Mouse (Mus musculus) lung, postnatal 0 days (tissue): ENCODE results near the gene Slc6a19. TPM values are rescaled to one million over a fixed set of nuclear protein-coding genes. Genes with fewer than 3 reads are reported as not detected.

Experiments used
- ATAC-seq: fragments of 200-750 bp; cut with Nextera tagmentation; 2 replicates; pipeline ENCODE4 v1.8.0; 2017; ENCODE audit warnings: moderate library complexity
- DNase-seq: peaks from one replicate; pipeline ENCODE4 v3.0.0-alpha.2; 2016; ENCODE audit warnings: low spot score
- H3K27ac ChIP-seq: fragments of 300-500 bp; sonication (generic); 2 replicates; pipeline ENCODE4 v1.5.1; 2014; ENCODE audit warnings: antibody characterized with exemption, mild to moderate bottlenecking, low read length, mixed read lengths
- H3K27me3 ChIP-seq: fragments of 300-500 bp; sonication (generic); replicated peaks from 2 replicates; pipeline ENCODE4 v1.6.1; 2014; ENCODE audit warnings: low read length, mixed read lengths; ENCODE audit not compliant: insufficient read depth
- H3K36me3 ChIP-seq: fragments of 300-500 bp; sonication (generic); 2 replicates; pipeline ENCODE4 v1.6.1; 2014; ENCODE audit warnings: low read length, mixed read lengths; ENCODE audit not compliant: insufficient read depth
- H3K4me1 ChIP-seq: fragments of 300-500 bp; sonication (generic); 2 replicates; pipeline ENCODE4 v1.6.1; 2014; ENCODE audit warnings: antibody characterized with exemption, low read depth, low read length, mixed read lengths; ENCODE audit not compliant: insufficient read depth
- H3K4me2 ChIP-seq: fragments of 300-500 bp; sonication (generic); replicated peaks from 2 replicates; pipeline ENCODE4 v1.6.1; 2014; ENCODE audit warnings: low read depth, mild to moderate bottlenecking, low read length, moderate library complexity, mixed read lengths
- H3K4me3 ChIP-seq: fragments of 300-500 bp; sonication (generic); 2 replicates; pipeline ENCODE4 v1.5.1; 2014; ENCODE audit warnings: low read depth, low read length
- H3K9ac ChIP-seq: fragments of 300-500 bp; sonication (generic); replicated peaks from 2 replicates; pipeline ENCODE4 v1.6.1; 2014; ENCODE audit warnings: low read depth, mild to moderate bottlenecking
- H3K9me3 ChIP-seq: fragments of 300-500 bp; sonication (generic); 2 replicates; pipeline ENCODE4 v1.6.1; 2016; ENCODE audit warnings: low read length, mixed read lengths
- CTCF ChIP-seq: IDR thresholded peaks from 2 replicates; pipeline ENCODE4 v1.5.1; 2016; ENCODE audit warnings: antibody characterized with exemption, mild to moderate bottlenecking
- EP300 ChIP-seq: IDR thresholded peaks from 2 replicates; pipeline ENCODE4 v1.6.1; 2016; ENCODE audit warnings: antibody characterized with exemption, mild to moderate bottlenecking, control low read depth
- WGBS: fragments of 180-500 bp; shearing (Covaris S2); extraction: QIAGEN DNeasy Blood & Tissue Kit; methylation state at CpG from one replicate; pipeline ENCODE4 v1.1.7; 2014; 5-methylcytosine and 5-hydroxymethylcytosine counted together
- polyA plus RNA-seq: library from polyadenylated mRNA; unstranded; fragments of >200 nt; fragmentation: Nextera tagmentation; extraction: Ambion mirVana; gene quantifications from 2 replicates; pipeline ENCODE4 v1.2.1, GENCODE M21; 2015

The Slc6a19 gene
- polyA plus RNA-seq, 1 experiment from 2014 or later, result not detected

- ATAC-seq, result no peak
- Histone ChIP-seq H3K4me1 (no peaks in the 10 kb centered on the region), H3K9ac (no peak overlapping the region)
These were observed 11.3 kb downstream of the Slc6a19 start for GRCm38 (mm10) chr13:73693333-73693732.

DNA sequence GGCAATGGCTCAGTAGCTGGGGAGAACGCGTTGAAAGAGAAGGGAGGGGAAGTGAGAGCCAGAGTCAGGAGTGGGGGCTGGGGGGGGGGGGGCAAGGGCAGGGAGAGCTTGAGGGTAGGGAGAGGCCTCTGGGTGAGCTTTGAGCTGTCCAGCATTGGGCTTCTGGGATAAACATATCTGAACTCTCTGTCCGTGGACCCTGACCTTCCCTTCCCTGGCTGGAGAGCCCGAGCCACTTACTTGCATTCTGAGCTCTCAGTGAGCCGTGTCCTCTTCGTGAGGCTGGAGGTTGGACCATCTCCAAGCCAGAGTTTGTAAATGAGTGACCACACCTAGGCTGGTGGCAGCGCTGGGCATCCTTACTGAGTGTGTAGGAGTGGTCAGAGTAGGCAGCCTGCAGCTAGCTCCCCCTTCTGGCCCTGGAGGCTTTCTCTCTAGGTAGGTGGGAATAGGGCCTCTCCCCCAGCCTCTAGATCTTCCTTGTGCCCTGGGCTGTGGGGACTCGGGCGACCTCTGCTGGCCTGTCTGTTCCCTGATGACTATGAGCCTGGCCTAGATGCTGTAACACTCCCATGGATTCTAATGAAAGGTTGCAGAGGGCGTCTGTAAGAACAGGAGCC, 12.3 kb downstream of the Slc6a19 start:
- DNase-seq, result peak; percentile 88
- no peak overlapping the region for H3K27ac ChIP-seq
- no peaks in the 10 kb centered on the region for H3K27me3 ChIP-seq
- H3K4me1 ChIP-seq, result no peaks in the 10 kb centered on the region
- WGBS, result 24% methylated on average over 10 of the region's 10 CpGs
- H3K36me3 ChIP-seq, result no peaks in the 10 kb centered on the region
- peak; percentile 93 for ATAC-seq
- H3K9ac ChIP-seq, result no peak overlapping the region
- TF ChIP-seq EP300 (no peak), CTCF (peak; percentile 81)
- no peaks in the 10 kb centered on the region for H3K9me3 ChIP-seq
- no peak overlapping the region for H3K4me3 ChIP-seq
- no peak overlapping the region for H3K4me2 ChIP-seq

More at GRCm38 (mm10) chr13:73693333-73693732, 11.3 kb downstream of the Slc6a19 start:
- Histone ChIP-seq H3K27me3 (no peaks in the 10 kb centered on the region), H3K27ac (no peak overlapping the region), H3K36me3 (no peaks in the 10 kb centered on the region), H3K4me3 (no peak overlapping the region), H3K9me3 (no peaks in the 10 kb centered on the region), H3K4me2 (no peak overlapping the region)
- TF ChIP-seq CTCF, result no peak
- DNase-seq, result no peak
- 55% methylated on average over 2 of the region's 2 CpGs for WGBS

GRCm38 (mm10) chr13:73688934-73689333, 15.7 kb downstream of the Slc6a19 start:
- DNase-seq, result no peak
- ATAC-seq, result no peak
- H3K4me3 ChIP-seq, result no peak overlapping the region
- H3K9ac ChIP-seq, result no peak overlapping the region
- no peak overlapping the region for H3K4me2 ChIP-seq
- no peak overlapping the region for H3K27ac ChIP-seq
- no peaks in the 10 kb centered on the region for H3K9me3 ChIP-seq
- 71% methylated on average over 4 of the region's 4 CpGs for WGBS
- no peaks in the 10 kb centered on the region for H3K4me1 ChIP-seq
- TF ChIP-seq CTCF (no peak), EP300 (no peak)
- no peaks in the 10 kb centered on the region for H3K27me3 ChIP-seq
- H3K36me3 ChIP-seq, result no peaks in the 10 kb centered on the region

DNA sequence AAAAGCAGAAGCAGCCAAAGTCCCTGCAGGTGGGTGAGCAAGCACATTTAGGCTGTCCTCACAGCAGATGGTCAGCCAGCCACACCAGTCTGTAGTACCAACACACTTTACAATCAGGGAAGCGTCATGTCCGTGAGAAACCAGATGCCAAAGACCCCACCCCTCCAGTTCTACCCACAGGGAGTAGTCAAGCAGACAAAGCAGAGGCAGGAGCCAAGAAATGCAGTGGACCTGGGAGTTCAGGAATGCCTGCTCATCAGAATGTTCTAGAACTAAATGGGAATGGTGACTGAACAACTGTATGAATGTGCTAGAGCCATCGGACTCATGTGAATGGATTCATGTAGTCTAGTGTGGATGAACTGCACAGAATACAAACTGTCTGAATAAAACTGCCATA, 17.1 kb downstream of the Slc6a19 start:
- no peak overlapping the region for H3K9ac ChIP-seq
- ATAC-seq (no peak), DNase-seq (no peak)
- no peaks in the 10 kb centered on the region for H3K4me1 ChIP-seq
- no peaks in the 10 kb centered on the region for H3K27me3 ChIP-seq
- no peaks in the 10 kb centered on the region for H3K36me3 ChIP-seq
- TF ChIP-seq CTCF (no peak), EP300 (no peak)
- WGBS, result 55% methylated on average over 3 of the region's 3 CpGs
- no peak overlapping the region for H3K27ac ChIP-seq
- no peak overlapping the region for H3K4me3 ChIP-seq
- no peak overlapping the region for H3K4me2 ChIP-seq
- H3K9me3 ChIP-seq, result no peaks in the 10 kb centered on the region

DNA sequence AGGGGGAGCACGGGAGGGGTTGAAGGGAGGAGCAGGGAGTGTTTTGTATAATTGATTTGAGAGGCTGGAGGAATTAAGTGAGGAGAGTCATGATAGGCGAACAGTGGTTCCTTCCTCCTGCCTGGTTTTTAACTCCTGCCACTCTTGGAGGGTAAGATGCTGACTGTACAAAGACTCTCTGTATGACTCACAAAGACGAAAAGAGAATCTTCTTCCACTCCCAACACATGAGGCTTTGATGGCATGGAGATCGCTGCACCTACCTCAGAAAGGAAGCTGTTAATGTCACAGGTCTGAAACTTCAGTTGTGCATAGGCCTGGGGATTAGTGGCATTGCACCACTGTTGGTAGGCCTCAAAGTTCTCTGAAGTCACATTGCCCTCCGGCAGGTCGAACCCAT, 19.2 kb downstream of the Slc6a19 start:
- WGBS, result 73% methylated on average over 6 of the region's 6 CpGs
- Histone ChIP-seq H3K9me3 (no peaks in the 10 kb centered on the region), H3K27ac (no peak overlapping the region), H3K4me1 (no peaks in the 10 kb centered on the region), H3K4me3 (no peak overlapping the region), H3K4me2 (no peak overlapping the region), H3K27me3 (no peaks in the 10 kb centered on the region), H3K9ac (no peak overlapping the region), H3K36me3 (no peaks in the 10 kb centered on the region)
- DNase-seq, result no peak
- no peak for ATAC-seq
- TF ChIP-seq CTCF, result no peak
- no peak for TF ChIP-seq EP300

- H3K36me3 ChIP-seq, result no peaks in the 10 kb centered on the region
- no peaks in the 10 kb centered on the region for H3K27me3 ChIP-seq
- no peak overlapping the region for H3K9ac ChIP-seq
- no peak for DNase-seq
- no peak overlapping the region for H3K27ac ChIP-seq
- TF ChIP-seq CTCF, result no peak
- H3K4me3 ChIP-seq, result no peak overlapping the region
- no peaks in the 10 kb centered on the region for H3K4me1 ChIP-seq
- 78% methylated on average over 1 of the region's 1 CpGs for WGBS
- no peaks in the 10 kb centered on the region for H3K9me3 ChIP-seq
- ATAC-seq, result no peak
- H3K4me2 ChIP-seq, result no peak overlapping the region
These were observed 20.3 kb downstream of the Slc6a19 start for GRCm38 (mm10) chr13:73684412-73684811.

- Histone ChIP-seq H3K27me3 (no peaks in the 10 kb centered on the region), H3K4me1 (no peaks in the 10 kb centered on the region), H3K9ac (no peak overlapping the region), H3K4me3 (no peak overlapping the region), H3K27ac (no peak overlapping the region), H3K9me3 (no peaks in the 10 kb centered on the region), H3K36me3 (no peaks in the 10 kb centered on the region), H3K4me2 (no peak overlapping the region)
- 78% methylated on average over 11 of the region's 11 CpGs for WGBS
- DNase-seq (peak; percentile 19), ATAC-seq (no peak)
- TF ChIP-seq CTCF (no peak), EP300 (no peak)
These were observed 21.0 kb downstream of the Slc6a19 start for GRCm38 (mm10) chr13:73683682-73684081.
